Mouse (Mus musculus) bone marrow, adult 2 months (tissue): ENCODE data around the gene Grin2b.

Source experiments
- CTCF ChIP-seq: fragments of 200-500 bp; IDR thresholded peaks from 2 replicates; pipeline ENCODE4 v1.5.1; 2011; ENCODE audit warnings: low read length, control low read depth; ENCODE audit not compliant: control insufficient read depth, insufficient read depth
- POLR2A ChIP-seq: fragments of 200-500 bp; IDR thresholded peaks from 2 replicates; pipeline ENCODE4 v1.6.1; 2011; ENCODE audit warnings: low read depth, mild to moderate bottlenecking, control low read depth, low read length, borderline replicate concordance; ENCODE audit not compliant: control insufficient read depth

DNA sequence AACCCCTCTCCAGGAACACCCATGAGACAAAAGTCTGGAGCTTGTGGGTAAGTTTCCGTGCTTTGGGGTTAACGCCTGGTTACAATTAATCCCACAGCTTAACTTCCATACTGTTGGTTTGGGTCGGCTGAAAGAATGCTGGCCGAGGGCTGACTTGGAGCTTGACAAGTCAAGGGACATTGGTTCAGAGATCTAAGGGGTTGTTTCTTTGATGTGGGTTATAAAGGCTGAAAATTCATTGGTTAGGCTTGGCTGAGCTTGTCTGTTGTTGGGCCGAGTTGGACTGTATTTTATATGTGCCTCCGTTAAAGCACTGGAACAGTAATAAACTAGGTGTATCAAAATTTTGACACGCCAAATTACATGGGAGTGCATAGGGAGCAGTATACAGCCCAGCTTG, 359.6 kb downstream of the Grin2b start:
- no peak for TF ChIP-seq CTCF
- no peak for TF ChIP-seq POLR2A
